Mouse (Mus musculus) urinary bladder, adult 2 months (tissue): Measurements from ENCODE around the gene Polg. TPM values are rescaled to one million over a fixed set of nuclear protein-coding genes. Genes with fewer than 3 reads are reported as not detected.

ENCODE experiments used
- DNase-seq: peaks from one replicate; pipeline ENCODE4 v3.0.0; 2022; ENCODE audit warnings: low spot score
- polyA plus RNA-seq: library from polyadenylated mRNA; depleted of rRNA; stranded (reverse); fragments of >200 nt; gene quantifications from 2 replicates; pipeline ENCODE4 v1.2.3, GENCODE M21; 2012; rRNA removed

Gene Polg
- 50.9 and 56.0 TPM in 2 replicates for polyA plus RNA-seq

DNA sequence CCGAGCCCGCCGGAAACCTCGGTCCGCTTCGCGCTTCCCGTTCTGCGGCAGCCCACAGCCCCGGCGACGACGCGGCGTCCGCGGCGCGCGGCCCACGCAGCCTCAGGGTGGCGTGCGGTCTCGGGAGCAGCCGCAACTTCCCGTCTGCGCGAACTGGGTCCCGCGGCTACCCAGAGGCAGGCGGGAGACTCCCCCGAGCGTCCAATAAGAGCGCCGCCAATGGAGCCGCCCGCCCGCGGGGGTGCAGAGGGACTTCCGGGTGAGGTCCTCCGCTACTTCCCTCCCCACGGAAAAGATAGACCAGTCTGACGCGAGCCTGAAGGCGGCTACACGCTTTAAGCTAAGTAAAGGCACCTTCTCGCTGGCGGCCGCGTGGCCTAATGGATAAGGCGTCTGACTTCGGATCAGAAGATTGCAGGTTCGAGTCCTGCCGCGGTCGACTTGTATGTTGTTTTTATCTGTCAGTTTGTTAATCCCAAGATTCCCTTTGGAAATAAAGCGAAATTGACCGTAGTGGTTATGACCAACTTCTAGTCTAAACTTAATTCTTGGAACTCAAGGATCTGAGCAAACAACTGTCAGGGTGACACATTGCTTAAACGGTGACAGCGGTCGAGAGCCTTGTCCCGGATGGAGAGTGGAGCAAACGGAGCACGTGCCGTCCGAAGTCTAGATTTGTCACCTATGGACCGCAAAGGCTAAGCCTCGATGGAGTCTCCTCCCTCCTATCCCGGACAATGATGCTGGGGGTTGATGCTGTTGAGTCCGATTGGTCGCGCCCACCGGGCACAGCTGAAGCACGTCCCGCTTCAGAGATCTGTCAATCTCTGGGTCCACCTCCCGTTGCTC, at the start of gene Polg:
Gene Polg, minus strand, starts transcription at position 310 of the 849 bp plus-strand sequence.
- DNase-seq = peak; percentile 100

DNA sequence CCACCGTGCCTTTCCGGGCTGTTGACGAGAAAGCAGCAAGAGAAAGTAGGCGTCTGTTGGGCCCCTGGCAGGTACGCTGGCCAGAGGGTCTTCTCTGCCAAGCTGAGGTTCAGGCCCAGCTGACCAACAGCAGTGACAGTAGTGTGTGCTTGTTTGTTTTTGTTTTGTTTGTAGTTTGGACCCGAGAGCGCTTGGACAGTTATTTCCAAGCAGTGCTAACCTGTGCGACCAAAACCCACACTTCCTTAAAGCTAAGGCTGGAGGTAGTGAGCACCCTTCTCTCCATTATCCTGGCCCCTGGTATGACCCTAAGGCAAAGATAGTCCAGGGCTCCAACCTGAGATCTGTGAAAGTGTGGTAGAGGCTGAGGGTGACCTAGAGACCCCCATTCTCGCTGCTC, 49.7 kb upstream of the Polg start:
- DNase-seq = no peak

DNA sequence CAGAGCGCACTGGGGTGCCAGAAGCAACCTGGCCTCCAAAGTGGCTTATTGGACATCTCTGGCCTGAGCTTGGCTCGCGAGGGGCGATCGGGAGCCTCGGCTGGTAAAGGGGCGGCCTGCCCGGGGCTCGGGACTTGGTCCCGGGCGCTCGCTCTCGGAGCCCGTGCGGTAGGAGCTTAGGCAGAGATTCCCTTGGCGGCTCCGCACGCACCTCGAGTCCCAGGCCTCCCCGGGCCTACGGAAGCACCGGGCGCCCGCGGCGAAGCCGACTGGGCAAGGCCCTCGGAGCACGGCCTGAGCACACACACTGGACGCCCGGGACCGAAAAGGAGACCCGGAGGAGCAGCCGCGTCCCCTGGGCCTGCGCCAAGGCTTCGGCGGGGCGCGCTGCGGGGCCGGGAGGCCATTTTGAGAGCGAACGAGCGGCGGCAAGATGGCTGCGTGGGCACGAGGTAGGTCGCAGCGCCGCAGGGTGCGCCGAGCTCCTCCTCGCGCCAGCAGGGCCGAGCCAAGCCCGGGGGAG, 49.1 kb upstream of the Polg start:
- DNase-seq = no peak

DNA sequence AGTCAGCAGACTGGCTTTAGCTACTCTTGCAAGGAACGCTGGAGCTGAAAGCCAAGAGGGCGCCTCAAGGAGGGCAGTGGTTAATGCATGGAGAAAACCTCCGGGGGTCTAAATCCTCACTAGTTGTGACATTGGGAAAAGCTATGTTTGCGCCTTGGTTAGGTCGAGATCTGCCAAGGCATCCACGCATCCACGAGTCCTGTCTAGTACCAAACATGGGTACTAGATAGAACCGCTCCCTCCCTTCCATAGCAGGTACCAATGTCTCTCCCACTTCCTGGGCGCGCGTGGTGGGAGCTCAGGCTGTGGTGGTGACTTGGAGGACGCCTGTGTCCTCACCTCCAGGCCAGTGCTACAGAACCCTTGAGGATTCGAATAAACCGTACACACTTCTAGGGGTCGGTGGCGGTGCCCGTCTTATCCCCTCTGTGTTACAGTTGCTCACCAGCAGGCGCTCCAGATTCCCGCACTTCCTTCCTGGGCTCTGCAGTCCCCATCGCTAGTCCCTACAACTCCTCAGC, 48.3 kb upstream of the Polg start:
- DNase-seq = no peak

DNA sequence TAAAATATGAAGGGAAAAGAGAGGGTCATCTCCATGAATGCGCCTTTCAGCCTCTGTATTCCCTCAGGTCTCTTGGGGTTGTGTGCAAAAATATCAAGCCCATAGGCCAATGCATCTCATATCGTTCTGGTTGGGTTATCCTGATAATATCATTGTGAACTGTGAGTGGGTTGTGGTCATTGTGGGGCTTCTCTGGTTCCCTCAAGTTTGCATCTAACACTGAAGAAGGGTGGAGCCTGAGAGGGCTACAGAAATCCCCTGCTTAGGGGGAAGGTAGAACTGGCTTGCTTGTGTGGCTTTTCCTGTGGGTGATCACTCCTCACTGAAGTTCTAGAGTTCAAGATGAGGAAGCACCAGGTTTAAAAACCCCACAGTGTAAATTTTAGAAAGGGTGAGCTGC, 47.3 kb upstream of the Polg start:
- no peak for DNase-seq

DNA sequence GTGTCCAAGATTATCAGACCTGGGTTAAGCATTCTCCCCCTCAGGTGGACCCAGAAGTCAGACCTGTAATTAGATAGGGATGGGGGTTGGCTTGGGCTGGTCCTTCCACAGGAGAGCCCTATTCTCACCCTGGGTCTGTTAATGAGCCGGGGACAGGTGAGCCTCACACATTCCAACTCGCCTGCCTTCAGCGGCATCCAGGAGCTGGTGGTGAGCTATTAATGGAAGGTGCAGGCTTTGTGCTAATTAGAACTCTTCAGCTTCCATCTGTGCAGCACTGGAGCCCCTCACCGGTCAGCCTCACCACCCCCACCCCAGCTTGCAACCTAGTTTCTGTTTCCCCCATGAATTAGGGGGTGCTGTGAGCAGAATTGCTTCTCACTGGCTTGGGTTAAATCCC, 46.3 kb upstream of the Polg start:
- no peak for DNase-seq

DNA sequence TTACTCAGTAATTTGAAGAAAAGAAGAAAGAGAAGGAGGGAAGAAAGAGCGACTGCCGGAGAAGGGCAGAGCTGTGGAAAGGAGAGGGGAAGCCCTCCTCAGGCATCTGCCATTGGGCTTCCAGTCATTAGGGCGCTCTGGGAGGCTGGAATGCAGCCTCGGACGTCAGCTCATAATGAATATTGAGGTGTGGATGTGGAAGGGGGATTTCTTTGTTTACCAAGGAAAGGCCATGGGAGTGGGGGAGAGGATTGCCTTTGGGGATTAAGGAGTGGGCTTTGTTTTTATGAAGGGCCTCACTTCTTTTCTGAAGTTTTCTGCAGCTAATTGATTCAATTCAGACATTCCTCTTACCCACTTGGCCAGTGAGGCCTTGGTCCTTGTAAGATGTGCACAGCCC, 45.5 kb upstream of the Polg start:
- DNase-seq = no peak

DNA sequence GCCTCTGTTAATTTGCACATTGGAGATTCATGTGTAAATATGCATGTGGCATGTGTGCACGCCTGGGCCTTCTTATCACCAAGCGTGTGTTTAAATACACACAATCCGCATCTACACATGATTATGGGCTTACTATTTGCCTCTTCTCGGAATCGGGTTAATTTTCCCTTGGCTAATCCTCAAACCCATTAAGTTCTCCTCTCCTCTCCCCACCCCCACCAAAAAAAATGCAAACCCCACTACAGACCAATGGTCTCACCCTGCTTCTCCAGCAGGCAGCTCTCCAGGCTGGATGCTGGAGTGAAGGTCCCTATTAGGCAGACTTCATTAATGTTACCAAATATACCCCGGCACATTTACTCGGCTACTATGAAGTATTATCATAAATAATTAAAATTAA, 45.0 kb upstream of the Polg start:
- DNase-seq = no peak

DNA sequence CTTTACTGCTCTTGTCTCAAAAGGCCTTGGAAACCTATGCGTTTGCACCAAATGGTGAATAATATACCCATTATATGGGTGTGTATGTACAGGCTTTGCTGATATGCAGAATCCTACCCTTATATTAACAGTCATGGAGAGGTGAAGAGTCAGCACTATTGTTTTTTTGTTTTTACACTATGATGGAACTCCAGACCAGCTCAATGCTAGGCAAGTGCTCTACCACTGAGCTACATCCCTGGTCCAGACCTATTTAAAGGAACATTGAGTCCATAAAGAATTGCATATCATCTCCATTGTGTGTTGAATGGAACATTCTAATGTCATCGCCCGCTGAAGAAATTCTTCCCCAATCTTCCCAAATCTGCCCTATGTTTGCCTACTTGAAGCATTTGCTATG, 44.5 kb upstream of the Polg start:
- no peak for DNase-seq

DNA sequence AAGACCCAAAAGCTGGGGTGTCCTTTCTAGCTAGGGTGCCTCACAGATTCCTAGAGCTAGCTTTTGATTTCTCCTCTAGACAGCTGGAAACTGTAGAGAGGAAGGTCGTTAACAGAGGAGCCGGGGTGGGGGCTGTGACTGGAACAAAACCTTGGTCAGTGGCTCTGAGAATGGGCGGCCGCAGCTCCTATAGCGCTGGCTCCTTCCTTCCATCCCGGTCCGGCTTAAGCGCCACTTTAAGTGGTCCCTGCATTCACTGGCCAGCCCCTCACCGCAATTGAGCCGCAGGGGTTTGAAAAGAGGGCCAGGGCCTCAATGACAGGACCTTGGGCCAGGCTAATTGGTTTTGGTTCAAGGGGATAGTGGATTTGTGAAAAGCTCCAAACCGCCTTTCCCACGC, 43.5 kb upstream of the Polg start:
- no peak for DNase-seq

DNA sequence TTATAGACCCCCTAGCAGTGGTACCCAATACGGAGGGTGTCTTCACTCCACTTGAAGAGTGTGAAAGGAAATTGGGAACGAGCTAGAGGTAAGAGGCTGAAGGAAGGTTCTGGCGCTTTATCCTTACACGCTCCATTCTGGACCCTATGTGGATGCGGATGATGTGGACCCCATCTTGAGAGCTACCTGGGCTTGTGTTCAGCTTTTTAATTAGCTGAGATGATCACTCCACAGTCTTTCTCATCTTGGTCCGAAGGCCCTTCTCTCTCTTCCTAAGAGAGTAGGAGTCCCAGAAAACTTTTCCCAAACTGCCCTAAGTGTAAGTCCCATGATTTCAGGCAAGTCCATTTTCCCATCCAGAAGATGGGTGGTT, 43.1 kb upstream of the Polg start:
- no peak for DNase-seq

DNA sequence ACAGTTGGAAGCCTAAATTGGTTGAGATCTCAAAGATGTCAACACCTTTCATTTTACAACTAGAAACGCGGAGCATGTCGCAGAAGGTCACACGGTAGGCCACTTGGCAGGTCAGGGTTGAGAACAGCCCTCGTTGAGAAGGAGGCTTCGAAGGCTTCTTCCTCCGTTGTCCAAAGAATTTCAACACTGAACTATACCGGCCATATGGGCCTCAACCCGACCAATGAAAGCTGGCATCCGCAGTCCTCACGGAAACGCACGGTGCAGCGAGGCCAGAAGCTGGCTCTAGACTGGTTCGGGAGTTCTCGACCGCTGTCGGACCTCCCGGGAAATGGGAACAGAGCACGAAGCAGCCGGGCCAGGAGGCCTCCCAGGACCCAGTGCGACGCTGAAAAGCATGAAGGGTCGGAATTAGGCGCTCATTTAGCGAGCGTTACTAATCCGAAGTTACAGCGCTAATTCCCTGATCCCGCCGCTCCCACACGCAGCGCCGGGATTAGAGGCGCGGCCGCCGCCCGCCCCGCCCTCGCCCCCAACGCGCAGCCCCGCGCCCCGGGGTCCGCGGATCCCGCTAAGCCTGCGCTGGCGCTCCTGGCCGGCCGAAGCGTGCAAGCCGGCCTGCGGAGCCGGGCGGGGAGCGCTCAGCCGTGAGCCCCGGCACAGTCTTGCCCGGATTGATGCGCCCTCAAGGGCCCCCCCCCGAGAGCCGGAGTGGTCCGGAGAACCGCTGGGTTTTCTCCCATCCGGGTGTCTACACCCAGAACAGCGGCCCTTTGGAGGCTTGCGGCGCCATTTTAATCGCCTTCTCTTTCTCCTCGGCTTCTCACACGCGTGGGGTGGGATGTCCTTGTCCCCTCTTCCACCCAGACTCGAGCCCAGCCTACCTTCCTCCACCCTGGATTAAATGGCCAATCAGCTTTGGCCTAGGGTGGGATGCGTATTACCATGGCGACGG, 42.4 kb upstream of the Polg start:
- DNase-seq = no peak

DNA sequence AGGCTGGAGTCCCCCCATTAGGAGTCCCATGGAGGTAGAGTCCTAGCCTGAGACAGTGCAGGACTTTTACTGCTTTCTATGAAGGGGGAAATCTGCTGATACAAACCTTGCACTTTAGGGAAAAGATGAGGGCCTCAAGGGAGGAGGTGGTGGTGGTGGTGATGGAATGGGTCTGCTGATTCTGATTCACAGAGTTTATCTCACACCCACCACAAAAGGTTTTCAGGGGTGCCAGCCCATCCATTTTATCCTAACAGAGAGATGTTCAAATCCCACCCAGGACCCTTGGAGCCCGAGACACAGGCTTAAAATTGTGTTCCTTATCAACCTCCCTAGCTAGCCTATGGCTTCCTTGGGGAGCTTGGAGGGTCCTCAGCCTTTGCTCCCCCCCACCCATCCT, 41.6 kb upstream of the Polg start:
- DNase-seq = no peak

DNA sequence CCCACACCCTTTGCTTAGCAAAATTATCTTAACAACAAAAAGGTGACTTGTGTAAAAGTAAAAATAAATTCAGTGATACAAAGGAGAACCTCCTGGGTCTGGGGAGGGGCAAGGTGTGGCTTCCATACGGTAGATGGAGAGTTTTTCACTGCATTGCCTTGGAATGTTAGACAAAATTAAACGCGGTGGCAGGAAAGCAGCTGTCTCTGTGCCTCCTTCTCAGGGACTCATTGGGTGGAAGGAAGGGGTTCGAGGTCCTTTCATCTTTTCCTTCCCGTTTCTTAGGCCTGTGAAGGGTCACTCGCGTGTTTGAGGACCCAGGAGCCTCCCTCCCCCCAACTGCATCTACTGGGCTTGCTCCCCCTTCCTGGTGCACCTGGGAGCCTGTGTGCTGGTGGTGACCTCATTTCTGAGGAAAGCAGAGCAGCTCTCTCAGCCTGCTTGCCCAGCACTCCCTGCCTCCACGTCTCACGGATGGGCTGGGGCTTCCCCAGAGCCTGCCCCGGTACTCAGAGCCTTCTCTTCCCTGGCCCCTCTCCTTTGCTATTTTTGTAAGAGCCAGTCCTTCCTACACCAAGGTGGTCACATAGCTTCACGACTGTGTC, 41.0 kb upstream of the Polg start:
- DNase-seq = no peak

DNA sequence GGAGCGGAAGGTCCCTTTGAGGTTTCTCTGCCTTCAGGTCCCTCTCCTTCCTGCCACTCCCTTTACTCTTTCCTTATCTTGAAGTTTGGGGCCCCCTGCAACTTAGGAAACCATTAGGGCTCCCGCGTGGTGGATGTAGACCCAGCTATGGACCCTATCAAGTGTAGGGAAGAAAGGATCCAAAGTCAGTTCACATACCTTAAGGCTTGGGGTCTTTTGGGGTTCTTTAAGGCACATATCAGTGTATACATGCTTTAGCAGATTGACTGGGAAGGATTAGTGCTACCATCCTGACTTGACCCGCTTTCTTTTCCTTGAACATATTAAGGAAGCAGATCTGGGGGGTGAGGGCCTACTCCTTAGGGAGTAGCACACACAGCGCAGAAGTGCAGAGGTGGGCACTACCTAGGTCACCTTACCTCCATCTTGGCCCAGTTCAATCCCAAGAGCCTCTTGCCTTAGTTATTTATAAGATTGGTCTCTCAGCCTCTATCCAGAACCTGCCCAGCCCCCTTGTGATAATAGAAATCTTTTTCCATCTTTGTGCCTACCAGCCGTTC, 40.4 kb upstream of the Polg start:
- DNase-seq = no peak

DNA sequence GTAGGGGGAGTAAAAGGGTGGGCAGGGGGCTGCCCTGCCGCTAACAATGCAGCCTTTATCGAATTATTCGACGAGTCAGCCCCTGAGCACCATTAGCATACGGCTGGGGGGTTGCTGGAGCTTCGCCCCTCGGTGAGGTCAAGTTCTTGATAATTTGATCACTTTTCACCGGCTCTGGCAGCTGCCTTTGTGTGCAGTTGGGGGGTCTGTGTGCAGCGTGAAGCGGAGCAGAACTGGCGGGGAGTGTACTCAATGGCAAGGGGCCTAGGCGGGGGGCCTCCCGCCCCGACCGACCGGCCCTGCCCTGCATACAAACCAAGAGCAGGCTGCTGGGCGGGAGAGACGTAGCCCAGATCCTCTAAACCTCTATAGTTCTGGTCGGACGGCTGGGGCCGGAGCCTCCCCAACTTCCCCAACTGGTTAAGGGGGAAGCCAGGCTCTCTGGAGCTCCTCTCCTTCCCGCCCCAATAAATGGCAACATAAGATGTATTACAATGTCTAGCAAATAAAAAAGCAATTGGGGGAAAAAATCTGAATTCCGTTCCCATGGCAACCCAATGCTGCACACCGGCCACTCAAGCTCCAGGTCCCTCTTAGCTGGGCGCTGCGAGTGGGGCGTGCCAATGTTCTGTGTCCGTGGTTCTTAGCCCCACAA, 39.8 kb upstream of the Polg start:
- DNase-seq = no peak

DNA sequence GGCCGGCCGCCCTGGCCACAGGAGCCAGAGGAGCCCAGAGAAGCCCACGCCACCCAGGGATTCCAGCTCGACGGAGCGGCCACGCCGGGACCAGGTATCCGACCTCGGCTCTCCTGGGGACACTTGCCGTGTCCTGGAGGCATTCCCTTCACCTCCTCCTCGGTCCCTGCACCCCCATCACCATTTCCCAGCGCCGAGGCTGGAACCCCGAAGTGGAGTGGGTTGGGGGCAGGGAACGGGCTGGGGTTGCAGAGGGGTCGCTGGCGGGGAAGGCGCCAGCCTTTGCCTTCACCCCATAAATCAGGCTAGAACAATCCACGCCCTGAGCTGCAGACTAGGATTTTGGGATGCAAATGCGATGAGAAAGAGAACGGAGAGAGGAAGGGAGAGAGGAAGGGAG, 39.2 kb upstream of the Polg start:
- no peak for DNase-seq

DNA sequence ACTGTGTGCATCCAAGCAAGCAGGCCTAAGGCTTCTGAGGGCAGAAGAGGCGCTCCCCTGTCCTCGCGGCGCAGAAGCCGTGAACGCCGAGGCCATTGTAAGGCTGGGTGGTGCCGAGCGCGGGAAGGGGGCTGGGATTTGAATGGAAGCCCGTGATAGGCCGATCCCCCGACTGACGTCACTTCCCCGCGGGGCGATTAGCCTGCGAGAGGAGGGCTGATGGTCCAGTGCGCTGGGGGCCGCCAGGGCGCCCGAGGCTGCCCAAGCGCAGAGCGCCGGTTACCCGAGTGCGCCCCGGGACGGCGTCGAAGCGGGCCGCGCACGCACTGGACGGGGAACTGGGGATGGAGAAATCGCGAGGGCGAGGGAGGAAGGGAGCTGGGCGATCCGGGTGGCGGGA, 38.6 kb upstream of the Polg start:
- DNase-seq = no peak

DNA sequence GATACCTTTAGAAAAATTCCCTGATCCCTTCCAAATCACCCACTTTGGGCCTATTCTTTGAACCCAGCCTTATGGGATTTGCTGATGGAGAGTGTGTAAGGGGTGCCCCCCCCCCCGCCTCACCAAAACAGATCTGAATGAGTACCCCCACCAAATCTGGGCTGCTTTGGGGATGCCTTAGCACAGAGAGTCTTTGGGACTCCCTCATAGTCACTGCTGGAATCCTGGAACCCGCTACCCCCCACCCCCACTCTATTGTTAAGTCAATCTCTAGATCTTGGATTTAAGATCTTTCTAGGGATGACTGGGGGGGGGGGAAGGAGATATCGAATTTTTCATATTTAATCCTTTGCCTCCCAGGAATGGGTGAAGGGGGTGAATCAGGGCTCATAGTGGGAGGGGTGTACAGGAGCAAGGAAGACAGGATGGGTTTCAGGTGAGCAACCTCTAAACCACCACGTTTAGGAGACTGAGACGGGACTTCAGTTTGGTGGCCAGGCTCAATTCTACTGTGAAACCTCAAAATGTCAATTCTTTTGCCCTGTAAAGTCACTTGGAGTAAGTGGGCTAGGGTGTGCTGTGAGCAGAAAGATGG, 37.6 kb upstream of the Polg start:
- no peak for DNase-seq

DNA sequence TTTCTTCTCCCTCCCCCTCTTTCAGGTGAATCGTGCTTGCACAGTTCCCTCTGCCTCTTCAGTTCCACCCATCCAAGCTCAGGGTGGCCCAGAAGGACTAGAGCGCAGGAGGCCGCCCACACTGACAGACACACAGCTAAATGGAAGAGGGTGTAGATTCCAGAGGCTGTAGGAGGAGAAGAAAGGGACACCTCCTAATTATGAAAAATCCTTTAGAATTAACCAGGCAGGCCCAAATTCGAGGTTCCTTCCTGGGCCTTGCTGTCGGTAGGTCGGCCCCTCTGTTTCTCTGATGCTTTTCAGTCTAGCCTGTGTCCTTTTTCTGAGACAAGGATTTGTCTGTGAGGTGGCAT, 36.9 kb upstream of the Polg start:
- no peak for DNase-seq
